Mouse (Mus musculus) kidney, adult 2 months (tissue): ENCODE measurements at regions not wholly inside any gene's neighbourhood (a gene's known extent, or its start where the extent isn't known, plus 50 kb on each side); places are given as distances from the start of the nearest gene placed in this dataset.

ENCODE experiments used
- CTCF ChIP-seq: fragments of 200-500 bp; conservative IDR thresholded peaks from 2 replicates; pipeline ENCODE4 v1.5.1; 2011; ENCODE audit warnings: low read depth, mild to moderate bottlenecking, control low read depth, low read length, moderate library complexity, mixed read lengths; ENCODE audit not compliant: insufficient read depth, insufficient read length
- POLR2A ChIP-seq: fragments of 200-500 bp; IDR thresholded peaks from one replicate; pipeline ENCODE4 v1.6.1; 2011; ENCODE audit warnings: low read depth, low read length, control low read depth

DNA sequence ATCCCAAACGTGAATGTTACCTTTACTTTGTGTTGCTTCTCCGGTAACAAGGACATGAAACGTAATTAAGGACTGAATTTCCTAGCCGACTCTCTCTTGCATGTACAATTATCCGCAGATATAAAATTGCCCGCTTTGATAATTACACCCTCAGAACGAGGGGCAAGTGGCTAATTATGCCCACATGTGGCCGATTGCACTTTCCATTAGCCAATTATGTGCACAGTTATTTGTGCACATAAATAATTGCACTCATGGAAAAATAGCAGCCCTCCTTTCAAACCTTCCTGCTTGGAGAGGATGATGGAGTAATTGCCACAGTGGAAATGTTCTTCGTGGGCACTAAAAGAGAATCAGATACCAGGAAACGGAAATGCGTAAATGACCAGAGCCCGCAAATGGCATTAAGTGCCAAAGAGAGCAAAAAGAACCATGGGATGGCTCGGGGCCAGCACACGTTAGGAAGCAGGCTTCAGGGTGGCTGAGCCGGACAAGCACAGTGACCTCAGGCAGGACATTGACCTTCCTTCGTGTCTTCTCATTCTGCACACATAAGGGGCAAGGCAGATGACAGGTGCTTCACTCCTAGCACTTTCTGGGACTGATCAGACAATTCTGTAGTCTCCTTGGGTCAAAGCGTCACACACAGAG is 66.5 kb upstream of the Atrnl1 start:
- TF ChIP-seq POLR2A, result no peak
- no peak for TF ChIP-seq CTCF
